ENCODE assay signal across 1 mouse cellular context in the genomic region with DNA sequence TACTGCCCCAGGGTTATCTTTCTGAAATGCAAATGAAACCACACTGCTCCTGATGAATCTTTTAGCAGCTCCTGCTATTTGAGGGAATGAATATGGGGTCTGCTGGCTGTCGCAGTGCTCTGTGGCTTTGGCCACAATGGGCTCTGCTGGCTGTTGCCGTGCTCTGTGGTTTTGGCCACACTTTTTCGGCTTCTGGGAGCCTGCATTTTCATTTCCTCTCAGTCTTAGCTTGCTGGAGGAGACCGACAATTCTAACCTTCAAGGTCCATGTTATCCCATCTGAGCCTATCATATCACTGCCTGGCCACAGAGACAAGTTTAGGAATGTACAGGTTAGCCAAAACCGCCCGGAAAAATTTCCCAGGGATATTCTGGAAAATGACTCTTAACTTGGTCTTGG.
TF ChIP-seq lines count a peak whose summit lies in the region.

No protein-coding gene starts in this region.

TF ChIP-seq in CH12.LX, 34 proteins besides CTCF, POLR2A, EP300 and RAD21 (continued from another document):
- no peak for TF ChIP-seq ZNF384 (IDR thresholded peaks at IDR 0.05; ENCODE audit: low read depth, low read length)
- TF ChIP-seq UBTF (IDR thresholded peaks at IDR 0.05; ENCODE audit: low read depth, low read length): no peak
- TF ChIP-seq POLR2AphosphoS2 (IDR thresholded peaks at IDR 0.05; ENCODE audit: low read depth, low read length): no peak
- no peak for TF ChIP-seq E2F4 (IDR thresholded peaks at IDR 0.05; ENCODE audit: insufficient replicate concordance, low read depth, low read length)
